Mouse (Mus musculus) liver, embryonic 18 days (tissue): ENCODE measurements around the gene Zfp54. TPM values are rescaled to one million over a fixed set of nuclear protein-coding genes. Genes with fewer than 3 reads are reported as not detected.

Experiments used
- polyA plus RNA-seq: library from polyadenylated mRNA; depleted of rRNA; stranded (reverse); fragments of >200 nt; gene quantifications from 2 replicates; pipeline ENCODE4 v1.2.3, GENCODE M21; 2012; rRNA removed

Zfp54 gene
- 1.0 and 1.1 TPM in 2 replicates for polyA plus RNA-seq

DNA sequence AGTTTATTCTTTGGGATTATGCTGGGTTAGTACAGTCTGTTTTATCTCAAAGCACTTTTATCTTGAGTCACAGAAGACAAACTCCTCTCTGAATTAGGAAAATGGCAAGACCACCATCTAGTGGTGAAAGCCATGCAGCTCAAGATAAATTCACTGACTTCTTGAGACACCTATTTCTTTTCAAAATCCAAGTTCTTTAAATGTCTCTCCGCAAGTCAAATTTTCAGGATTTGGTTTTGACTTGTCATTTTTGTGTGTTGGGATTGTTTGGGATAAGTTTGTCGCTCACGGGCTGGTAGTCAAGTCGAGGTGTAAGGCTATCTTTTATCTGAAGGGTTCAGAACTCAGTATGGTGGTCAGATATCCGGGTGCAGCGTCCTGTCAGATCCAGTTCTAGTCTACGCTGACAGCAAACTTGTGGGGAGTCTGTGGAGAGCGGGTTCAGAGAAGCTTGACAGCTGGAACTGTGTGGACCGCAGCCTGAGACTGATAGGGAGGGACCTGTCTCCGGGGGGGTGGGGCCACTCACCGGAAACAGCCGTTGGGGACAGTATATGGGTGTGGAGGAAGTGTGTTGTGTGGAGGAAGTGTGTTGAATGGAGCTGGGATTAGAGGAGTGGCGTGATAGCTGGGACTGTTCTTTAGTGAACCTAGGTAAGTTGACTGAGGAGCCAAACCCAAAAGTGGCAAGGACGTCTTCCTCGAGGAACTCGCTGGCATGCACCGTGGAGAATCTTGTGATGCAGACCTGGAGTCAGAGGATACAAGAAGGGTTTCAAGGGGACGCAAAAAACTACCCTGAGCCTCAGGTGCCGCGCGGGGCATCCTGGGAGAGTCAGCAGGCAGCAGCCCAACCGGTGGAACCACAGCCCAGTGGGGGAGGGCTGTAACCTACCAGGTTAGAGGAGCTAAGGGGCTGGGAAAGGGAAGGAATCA is at the start of gene Zfp54:
Gene Zfp54, plus strand, starts transcription at position 564 of the 936 bp plus-strand sequence.

DNA sequence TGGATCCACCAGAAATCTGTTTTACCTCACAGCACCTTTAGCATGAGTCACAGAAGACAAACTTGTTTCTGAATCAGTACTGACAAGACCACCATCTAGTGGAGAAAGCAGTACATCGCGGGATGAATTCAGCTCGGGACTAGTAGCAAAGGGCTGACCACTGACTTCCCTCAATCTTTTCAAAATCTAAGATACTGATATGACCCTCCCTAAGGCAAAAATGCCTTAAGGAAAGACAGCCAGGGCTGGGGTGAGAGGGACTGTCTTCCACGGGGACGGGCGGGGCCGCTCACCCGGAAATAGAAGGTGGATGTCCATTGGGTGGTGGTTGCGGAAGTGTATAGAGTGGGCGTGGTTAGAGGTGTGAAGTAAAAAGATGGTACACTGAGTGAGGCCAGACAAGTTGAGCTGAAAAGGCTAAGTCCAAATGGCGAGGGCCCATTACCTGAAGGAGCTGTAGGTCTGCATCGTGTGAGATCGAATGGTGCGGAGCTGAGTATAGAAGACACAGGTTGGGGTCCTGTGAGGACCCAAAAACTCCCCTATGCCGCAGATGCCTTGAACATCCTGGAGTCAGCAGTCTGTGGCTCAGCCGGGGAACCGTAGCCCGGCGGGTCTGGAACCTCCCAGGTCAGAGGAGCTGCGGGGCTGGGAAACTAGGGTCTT is 39.5 kb upstream of the Zfp54 start, which contains the start of gene Zfp677:
Gene Zfp677, plus strand, starts transcription at position 358 of the 666 bp plus-strand sequence.

GRCm38 (mm10) chr17:21450138-21450704 is 27.2 kb downstream of the Zfp54 start, which contains the start of gene Zfp51:
TSS of gene Zfp51 (plus strand) at chr17:21450374.

Other genes with a start within 250 kb of the Zfp54 start
- gene Vmn1r234, start 197.1 kb upstream of the Zfp54 start, polyA plus RNA-seq: not detected in 2 replicates
- gene Vmn1r235, start 166.8 kb upstream of the Zfp54 start, polyA plus RNA-seq: not detected in 2 replicates
- gene Vmn1r236, start 140.3 kb upstream of the Zfp54 start, polyA plus RNA-seq: not detected in 2 replicates
- not detected in 2 replicates for gene Vmn1r237, start 111.4 kb upstream of the Zfp54 start, polyA plus RNA-seq
- gene Zfp677, start 39.5 kb upstream of the Zfp54 start, polyA plus RNA-seq: 0.28 and 0.34 TPM in 2 replicates
- gene Zfp51, start 27.1 kb downstream of the Zfp54 start, polyA plus RNA-seq: 2.3 and 2.4 TPM in 2 replicates
- gene Zfp53, start 65.8 kb downstream of the Zfp54 start, polyA plus RNA-seq: 1.6 TPM in 2 replicates
- gene Zfp52, start 112.3 kb downstream of the Zfp54 start, polyA plus RNA-seq: 0.53 and 0.56 TPM in 2 replicates
- 2.6 and 2.9 TPM in 2 replicates for gene Zfp948, start 143.8 kb downstream of the Zfp54 start, polyA plus RNA-seq
- gene Zfp983, start 227.4 kb downstream of the Zfp54 start, polyA plus RNA-seq: 0.88 and 0.94 TPM in 2 replicates